Mouse (Mus musculus): ENCODE measurements around the gene Gm8232.
"Not testable (repeated sequence)": the region's sequence is repeated elsewhere in the genome, so short reads cannot be mapped to it uniquely, and the experiment has no call there.

The Gm8232 gene

DNA sequence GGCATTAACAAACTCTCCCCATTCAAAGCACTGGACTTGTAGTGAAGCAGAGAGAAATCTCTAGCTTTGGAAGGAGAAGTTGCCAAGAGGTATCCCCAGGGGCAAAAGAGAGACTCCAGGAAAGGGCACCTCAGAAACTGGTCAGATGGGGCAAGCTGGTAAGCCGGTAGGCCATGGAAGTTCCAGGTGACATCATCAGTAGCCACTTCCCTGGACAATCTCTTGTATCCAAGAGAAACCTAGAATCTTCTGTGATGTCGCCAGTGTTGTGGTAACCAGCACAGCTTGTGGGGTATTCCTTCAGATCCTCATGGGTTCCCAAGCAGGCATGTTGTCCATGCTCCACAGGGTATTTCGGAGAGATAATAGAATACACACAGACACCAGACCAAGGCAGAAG, at the start of gene Gm8232:
Gene Gm8232 (plus strand): TSS at position 301 of the 400 bp plus-strand sequence.
- not testable (repeated sequence) for DNase-seq

- DNase-seq: not testable (repeated sequence)
Observed at GRCm38 (mm10) chr14:44384233-44384632, 49.2 kb upstream of the Gm8232 start.

- not testable (repeated sequence) for DNase-seq
Observed at GRCm38 (mm10) chr14:44410588-44410987, 22.8 kb upstream of the Gm8232 start, which contains the start of gene Gm3371. Gene Gm3371, minus strand, starts transcription at chr14:44410688.

All from thymus, postnatal 36 days (tissue).